Mouse (Mus musculus) erythroblast, embryonic 14.5 days (primary cell): ENCODE data around the gene Ggcx.

Experiments
- GATA1 ChIP-seq: IDR thresholded peaks from 2 replicates; pipeline ENCODE4 v1.6.1; 2012; ENCODE audit warnings: low read length, inconsistent platforms, mixed read lengths
- TAL1 ChIP-seq: IDR thresholded peaks from 3 replicates; pipeline ENCODE4 v1.6.1; 2012; ENCODE audit warnings: low read length, inconsistent platforms, mixed read lengths

- TF ChIP-seq GATA1 (no peak), TAL1 (no peak)
Observed at GRCm38 (mm10) chr6:72458921-72459320, 44.8 kb downstream of the Ggcx start.
